Mouse (Mus musculus) CH12.LX (cell line): Measurements from ENCODE around the gene Fam172a. TPM values are rescaled to one million over a fixed set of nuclear protein-coding genes. Genes with fewer than 3 reads are reported as not detected.
A peak's percentile ranks its signal among the peaks of the same experiment; 100 is the strongest.

Experiments used
- DNase-seq: peaks from one replicate; pipeline ENCODE4 v3.0.0-alpha.2; 2013; ENCODE audit errors: extremely low read depth
- H3K27ac ChIP-seq: 2 replicates; pipeline ENCODE4 v1.5.1; 2012; ENCODE audit warnings: low read depth, mild to moderate bottlenecking, control low read depth, moderate library complexity; ENCODE audit not compliant: insufficient read depth
- H3K27me3 ChIP-seq: replicated peaks from 2 replicates; pipeline ENCODE3; 2012; ENCODE audit warnings: inconsistent platforms
- H3K36me3 ChIP-seq, 2 experiments: replicated peaks in 1 of 2; 2 replicates each; pipeline versions ENCODE3 to v1.6.1; 2012; ENCODE audit warnings: inconsistent platforms in 1 of 2, low read length in 1 of 2, mild to moderate bottlenecking in 1 of 2, mixed read lengths in 1 of 2, moderate library complexity in 1 of 2; ENCODE audit not compliant: control insufficient read depth in 1 of 2, insufficient read depth in 1 of 2
- H3K4me1 ChIP-seq, 2 experiments: 2 replicates each; pipeline ENCODE4 v1.6.1; 2012; ENCODE audit warnings: inconsistent platforms in 1 of 2, moderate library complexity in 1 of 2; ENCODE audit not compliant: insufficient read depth in 2 of 2, control insufficient read depth in 1 of 2
- H3K4me2 ChIP-seq: 2 replicates; pipeline ENCODE4 v1.6.1; 2012; ENCODE audit warnings: low read depth, mild to moderate bottlenecking, control low read depth; ENCODE audit not compliant: poor library complexity, insufficient read depth, severe bottlenecking
- H3K4me3 ChIP-seq, 3 experiments: fragments of 150-350 bp in 1 of 3; sonication (generic) in 1 of 3; replicated peaks in 1 of 3; 2 replicates each; pipeline versions ENCODE3 to v1.5.1; 2011 to 2012; ENCODE audit warnings: low read depth in 2 of 3, low read length in 2 of 3, mild to moderate bottlenecking in 2 of 3, moderate library complexity in 2 of 3, control low read depth in 1 of 3, improper control_type of control experiment in 1 of 3, inconsistent platforms in 1 of 3, mixed read lengths in 1 of 3; ENCODE audit not compliant: poor library complexity in 1 of 3
- H3K79me2 ChIP-seq: replicated peaks from 2 replicates; pipeline ENCODE4 v1.6.1; 2012; ENCODE audit warnings: mild to moderate bottlenecking, moderate library complexity; ENCODE audit not compliant: control insufficient read depth, poor library complexity, insufficient read depth, severe bottlenecking; ENCODE audit errors: extremely low read depth
- H3K9ac ChIP-seq: 2 replicates; pipeline ENCODE4 v1.6.1; 2012; ENCODE audit warnings: low read depth, mild to moderate bottlenecking, control low read depth, moderate library complexity; ENCODE audit not compliant: insufficient read depth
- H3K9me3 ChIP-seq: replicated peaks from 2 replicates; pipeline ENCODE3; 2012; ENCODE audit warnings: low read length, inconsistent platforms, mixed read lengths
- CHD1 ChIP-seq: IDR thresholded peaks from 2 replicates; pipeline ENCODE4 v1.6.1; 2012; ENCODE audit warnings: low read depth, low read length, improper control_type of control experiment, inconsistent platforms
- CTCF ChIP-seq, 2 experiments: IDR thresholded peaks in 1 of 2; conservative IDR thresholded peaks in 1 of 2; 2 replicates each; pipeline ENCODE4 v1.5.1; 2011 to 2012; ENCODE audit warnings: low read depth in 2 of 2, low read length in 2 of 2, improper control_type of control experiment in 1 of 2, inconsistent platforms in 1 of 2, mild to moderate bottlenecking in 1 of 2, moderate library complexity in 1 of 2
- E2F4 ChIP-seq: IDR thresholded peaks from 2 replicates; pipeline ENCODE4 v1.6.1; 2011; ENCODE audit warnings: low read depth, low read length, improper control_type of control experiment; ENCODE audit not compliant: insufficient replicate concordance
- ELF1 ChIP-seq: IDR thresholded peaks from 2 replicates; pipeline ENCODE4 v1.6.1; 2014; ENCODE audit warnings: low read depth, mild to moderate bottlenecking, inconsistent platforms, low read length, improper control_type of control experiment
- ETS1 ChIP-seq: conservative IDR thresholded peaks from 2 replicates; pipeline ENCODE4 v1.6.1; 2012; ENCODE audit warnings: low read depth, mild to moderate bottlenecking, inconsistent platforms, low read length, improper control_type of control experiment, moderate library complexity
- HCFC1 ChIP-seq: IDR thresholded peaks from 2 replicates; pipeline ENCODE4 v1.6.1; 2012; ENCODE audit warnings: low read depth, mild to moderate bottlenecking, inconsistent platforms, low read length, improper control_type of control experiment
- IRF4 ChIP-seq: IDR thresholded peaks from 2 replicates; pipeline ENCODE4 v1.6.1; 2014; ENCODE audit warnings: low read depth, mild to moderate bottlenecking, inconsistent platforms, low read length, improper control_type of control experiment
- MAFK ChIP-seq: IDR thresholded peaks from 2 replicates; pipeline ENCODE4 v1.6.1; 2011; ENCODE audit warnings: low read length, improper control_type of control experiment; ENCODE audit not compliant: insufficient replicate concordance
- MAZ ChIP-seq: IDR thresholded peaks from 2 replicates; pipeline ENCODE4 v1.6.1; 2012; ENCODE audit warnings: low read depth, mild to moderate bottlenecking, inconsistent platforms, low read length, improper control_type of control experiment, moderate library complexity
- MXI1 ChIP-seq: IDR thresholded peaks from 2 replicates; pipeline ENCODE4 v1.6.1; 2011; ENCODE audit warnings: mild to moderate bottlenecking, low read depth, low read length, improper control_type of control experiment
- MYC ChIP-seq: IDR thresholded peaks from 2 replicates; pipeline ENCODE4 v1.6.1; 2011; ENCODE audit warnings: low read depth, mild to moderate bottlenecking, improper control_type of control experiment, low read length
- NELFE ChIP-seq: IDR thresholded peaks from 2 replicates; pipeline ENCODE4 v1.6.1; 2011; ENCODE audit warnings: low read depth, low read length, improper control_type of control experiment
- NRF1 ChIP-seq: IDR thresholded peaks from 2 replicates; pipeline ENCODE4 v1.6.1; 2014; ENCODE audit warnings: low read depth, mild to moderate bottlenecking, inconsistent platforms, low read length, improper control_type of control experiment, moderate library complexity
- POLR2A ChIP-seq: IDR thresholded peaks from 2 replicates; pipeline ENCODE4 v1.6.1; 2011; ENCODE audit warnings: low read depth, mild to moderate bottlenecking, improper control_type of control experiment, low read length
- POLR2AphosphoS2 ChIP-seq: IDR thresholded peaks from 2 replicates; pipeline ENCODE4 v1.6.1; 2011; ENCODE audit warnings: low read depth, low read length, improper control_type of control experiment
- RAD21 ChIP-seq: IDR thresholded peaks from 2 replicates; pipeline ENCODE4 v1.6.1; 2011; ENCODE audit warnings: low read depth, mild to moderate bottlenecking, low read length, improper control_type of control experiment, moderate library complexity
- RCOR1 ChIP-seq: conservative IDR thresholded peaks from 2 replicates; pipeline ENCODE4 v1.6.1; 2012; ENCODE audit warnings: low read depth, mild to moderate bottlenecking, inconsistent platforms, low read length, improper control_type of control experiment
- SIN3A ChIP-seq: IDR thresholded peaks from 2 replicates; pipeline ENCODE4 v1.6.1; 2012; ENCODE audit warnings: low read length, improper control_type of control experiment, inconsistent platforms
- SMC3 ChIP-seq: IDR thresholded peaks from 2 replicates; pipeline ENCODE4 v1.6.1; 2011; ENCODE audit warnings: low read depth, low read length, improper control_type of control experiment
- USF1 ChIP-seq: IDR thresholded peaks from 2 replicates; pipeline ENCODE4 v1.6.1; 2014; ENCODE audit warnings: low read depth, mild to moderate bottlenecking, inconsistent platforms, low read length, improper control_type of control experiment
- USF2 ChIP-seq: conservative IDR thresholded peaks from 2 replicates; pipeline ENCODE4 v1.6.1; 2011; ENCODE audit warnings: low read depth, low read length, improper control_type of control experiment
- ZC3H11A ChIP-seq: IDR thresholded peaks from 2 replicates; pipeline ENCODE4 v1.6.1; 2012; ENCODE audit warnings: low read depth, mild to moderate bottlenecking, inconsistent platforms, low read length, improper control_type of control experiment
- ZMIZ1 ChIP-seq: IDR thresholded peaks from 2 replicates; pipeline ENCODE4 v1.6.1; 2012; ENCODE audit warnings: low read depth, mild to moderate bottlenecking, inconsistent platforms, low read length, improper control_type of control experiment
- ZNF384 ChIP-seq: IDR thresholded peaks from 2 replicates; pipeline ENCODE4 v1.6.1; 2012; ENCODE audit warnings: low read depth, low read length, improper control_type of control experiment, inconsistent platforms
- dilution Hi-C: fragments of 300-500 bp; cut with MboI; formaldehyde crosslinking; loops from 2 replicates; pipeline ENCODE4 v1.14.3; 2020; ENCODE audit warnings: low sequenced_read_pairs; ENCODE audit not compliant: extremely low pct_unique_long_range_greater_than_20kb, extremely low pct_ligation_motif_present
- in situ Hi-C: fragments of 300-500 bp; cut with MboI; formaldehyde crosslinking; loops from 3 replicates; pipeline ENCODE4 v1.14.3; 2019; ENCODE audit warnings: low sequenced_read_pairs, low pct_ligation_motif_present, low pct_unique_long_range_greater_than_20kb, mixed read lengths
- polyA plus RNA-seq: library from polyadenylated mRNA; unstranded; fragments of >175 nt; gene quantifications from 2 replicates; pipeline ENCODE4 v1.2.1, GENCODE M21; 2012; ENCODE audit warnings: low read depth; ENCODE audit not compliant: insufficient read length
- total RNA-seq, 2 experiments: library from RNA; depleted of rRNA; stranded (reverse); fragments of 300-350 nt in 1 of 2; fragments of >200 nt in 1 of 2; gene quantifications; 2 replicates each; pipeline ENCODE4 v1.2.3; 2012 to 2014

Fam172a gene
- total and polyA plus RNA-seq, 3 experiments, result 12.2 to 24.7 (median 16.9) TPM

DNA sequence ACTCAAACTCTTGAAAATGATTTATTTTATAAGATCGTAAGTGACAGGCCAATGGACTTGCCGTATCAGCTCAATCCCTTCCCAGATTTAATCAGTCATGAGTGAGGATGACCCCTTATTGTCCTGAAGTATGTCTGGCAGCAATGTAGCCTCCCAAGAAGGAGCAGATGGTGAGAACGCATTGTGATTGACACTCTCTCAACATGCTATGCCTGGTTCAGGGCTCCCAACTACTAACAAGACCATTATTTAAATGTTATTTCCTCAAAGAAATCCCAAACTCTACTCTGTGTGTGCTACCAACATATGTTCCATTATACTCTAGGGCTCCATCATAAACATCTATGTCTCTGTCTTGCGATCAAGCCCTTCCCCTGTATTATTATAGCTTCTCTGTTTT is 412.1 kb downstream of the Fam172a start:
- in situ Hi-C loops, result no loop called here
- dilution Hi-C loops, result no loop called here
- no peaks in the 10 kb centered on the region for H3K79me2 ChIP-seq

DNA sequence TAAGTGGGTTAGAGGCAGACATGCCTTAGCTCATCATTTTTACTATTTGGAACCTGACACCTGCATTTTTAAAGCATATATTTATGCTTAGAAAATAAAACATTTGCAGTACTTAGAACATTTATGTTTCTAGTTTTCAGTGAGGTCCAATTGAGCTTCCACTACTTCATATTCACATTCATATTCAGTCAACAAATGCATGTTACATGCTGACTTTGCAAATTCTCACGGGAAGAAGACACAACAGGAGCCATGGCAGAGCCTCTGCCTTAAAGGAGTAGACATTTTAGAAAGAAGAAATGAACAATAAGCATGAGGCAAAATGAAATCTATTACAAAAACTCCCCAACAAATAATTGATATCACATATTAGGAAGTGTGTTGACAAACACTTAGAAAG is 416.9 kb downstream of the Fam172a start:
- H3K79me2 ChIP-seq, result no peaks in the 10 kb centered on the region
- H3K4me2 ChIP-seq, result no peak overlapping the region
- no peak overlapping the region for H3K27ac ChIP-seq
- dilution Hi-C loops, result no loop called here
- H3K36me3 ChIP-seq, result peaks cover 0 to 6% of the 10 kb centered on the region in 2 experiments
- H3K4me3 ChIP-seq, result no peak overlapping the region
- H3K9ac ChIP-seq, result no peak overlapping the region
- H3K4me1 ChIP-seq, result peaks cover 0 to 3% of the 10 kb centered on the region in 2 experiments; a peak in 1 of 4 replicates
- DNase-seq, result no peak
- no peaks in the 10 kb centered on the region for H3K27me3 ChIP-seq
- in situ Hi-C loops, result no loop called here
- H3K9me3 ChIP-seq, result no peaks in the 10 kb centered on the region
- TF ChIP-seq MAFK (peak; percentile 64; the same call in 1 of the 2 replicates), USF1 (no peak)
- TF ChIP-seq, all 38 proteins: peak for 1

More for the DNA sequence above, 412.1 kb downstream of the Fam172a start:
- Histone ChIP-seq H3K4me2 (no peak overlapping the region), H3K27me3 (no peaks in the 10 kb centered on the region), H3K9me3 (no peaks in the 10 kb centered on the region)
- DNase-seq, result no peak
- TF ChIP-seq ELF1 (no peak), ZC3H11A (no peak), POLR2AphosphoS2 (no peak), ZMIZ1 (no peak), USF1 (no peak), USF2 (no peak), SIN3A (no peak), ETS1 (no peak), NELFE (no peak), IRF4 (no peak), MXI1 (no peak), CHD1 (no peak)
- TF ChIP-seq, all 38 proteins: peak for 0
- H3K36me3 ChIP-seq, result peaks cover 0 to 6% of the 10 kb centered on the region in 2 experiments
- H3K9ac ChIP-seq, result no peak overlapping the region
- no peak overlapping the region for H3K4me3 ChIP-seq
- peaks cover 0 to 3% of the 10 kb centered on the region in 2 experiments; a peak in 1 of 4 replicates for H3K4me1 ChIP-seq
- H3K27ac ChIP-seq, result no peak overlapping the region

DNA sequence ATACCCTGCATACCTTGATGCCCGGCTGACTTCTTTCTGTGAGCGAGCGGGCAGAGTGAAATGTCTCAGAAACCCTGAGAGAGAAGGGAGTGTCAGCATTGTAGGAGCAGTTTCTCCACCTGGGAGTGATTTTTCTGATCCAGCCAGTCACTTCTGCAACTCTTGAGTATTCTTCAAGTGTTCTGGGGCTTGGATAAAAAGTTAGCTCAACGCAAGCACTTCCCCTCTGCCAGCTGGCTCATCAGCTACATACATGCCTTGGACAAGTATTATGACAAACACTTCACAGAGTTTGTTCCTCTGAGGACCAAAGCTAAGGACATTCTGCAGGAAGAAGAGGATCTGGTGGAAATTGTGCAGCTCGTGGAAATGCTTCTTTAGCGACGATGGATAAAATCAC is 420.2 kb downstream of the Fam172a start:
- Histone ChIP-seq H3K27me3 (no peaks in the 10 kb centered on the region), H3K4me2 (no peak overlapping the region), H3K36me3 (peaks cover 0 to 6% of the 10 kb centered on the region in 2 experiments), H3K4me1 (peaks cover 0 to 3% of the 10 kb centered on the region in 2 experiments; a peak in 1 of 4 replicates), H3K9me3 (no peaks in the 10 kb centered on the region), H3K27ac (no peak overlapping the region), H3K9ac (no peak overlapping the region), H3K4me3 (no peak overlapping the region), H3K79me2 (no peaks in the 10 kb centered on the region)
- in situ Hi-C loops, result no loop called here
- dilution Hi-C loops, result no loop called here
- no peak for DNase-seq
- TF ChIP-seq MYC (no peak), E2F4 (no peak), RAD21 (no peak), CTCF (conservative IDR thresholded peaks at IDR 0.05 in 1 of 2, IDR thresholded peaks at IDR 0.05 in 1 of 2; ENCODE audit: low read depth in 2 of 2, low read length in 2 of 2) (no peak), ELF1 (no peak), POLR2A (no peak), CHD1 (no peak), POLR2AphosphoS2 (no peak), MAZ (no peak), ZNF384 (no peak), SIN3A (no peak), ETS1 (no peak), NRF1 (no peak), SMC3 (no peak), RCOR1 (no peak), HCFC1 (no peak)
